11 mouse cellular contexts compared by ENCODE assay signal in genomic region chr16:90044004-90044754, GRCm38 (mm10).
DNase-seq lines count a peak whose midpoint lies in the region; ATAC-seq and TF ChIP-seq lines count a peak whose summit lies in the region.
"Had no signal": no experiment of that assay in that cellular context is flagged by ENCODE, and none has a peak within 500 bp of the region (broad histone marks: within the 10 kb centered on the region; RNA-seq: fewer than 3 reads in every experiment).

No protein-coding gene starts in this region.

- no peaks in the 10 kb centered on the region for H3K27me3 ChIP-seq in E14TG2a.4 (ENCODE audit: insufficient read depth, low read length)
- H3K27me3 ChIP-seq in heart, postnatal 0 days (ENCODE audit: control insufficient read depth, insufficient read depth, low read length) = no peaks in the 10 kb centered on the region
- H3K27me3 ChIP-seq: kidney, embryonic 15.5 days had no signal

- no peaks in the 10 kb centered on the region for H3K9me3 ChIP-seq in E14TG2a.4 (ENCODE audit: low read length)
- H3K9me3 ChIP-seq in heart, postnatal 0 days (replicated peaks; ENCODE audit: control insufficient read depth, low read length) = no peaks in the 10 kb centered on the region
- H3K9me3 ChIP-seq: kidney, embryonic 15.5 days had no signal

- 47% methylated on average over 21 of the region's 21 CpGs for WGBS in heart, postnatal 0 days

- TF ChIP-seq EP300 in heart, postnatal 0 days (IDR thresholded peaks at IDR 0.05; ENCODE audit: low read depth) = no peak

- peak; percentile 36 for DNase-seq in c-Kit-negative CD71-positive TER-119-positive erythroid progenitor cells, embryonic 14.5 days (ENCODE audit: low read depth, low spot score)
- no peak for DNase-seq in heart, postnatal 0 days (ENCODE audit: low spot score)
- DNase-seq in monocyte, adult 2 months (ENCODE audit: low read depth in 1 of 2, low spot score in 2 of 2) = peak; percentile 58 to 66
- DNase-seq in kidney, adult 9 months = no peak
- DNase-seq in ovary, adult 18-20 months (ENCODE audit: low spot score) = no peak
- DNase-seq in embryo, embryonic 10.5 days (ENCODE audit: low spot score) = no peak
- no peak for DNase-seq in adrenal gland, postnatal 36 days
- DNase-seq: cerebellum, postnatal 14 days had no signal

- H3K4me1 ChIP-seq in E14TG2a.4 (replicated peaks; ENCODE audit: low read depth, low read length) = peaks cover 7% of the 10 kb centered on the region; the same call in 1 of the 2 replicates
- H3K4me1 ChIP-seq in heart, postnatal 0 days (ENCODE audit: control insufficient read depth, insufficient read depth) = no peaks in the 10 kb centered on the region
- H3K4me1 ChIP-seq: kidney, embryonic 15.5 days had no signal

- H3K27ac ChIP-seq in heart, postnatal 0 days (ENCODE audit: low read depth) = no peak overlapping the region
- H3K27ac ChIP-seq: kidney, embryonic 15.5 days had no signal

- peak overlapping the region; percentile 31 for H3K4me2 ChIP-seq in heart, postnatal 0 days (ENCODE audit: low read depth, low read length)
- H3K4me2 ChIP-seq: kidney, embryonic 15.5 days had no signal

- H3K9ac ChIP-seq in heart, postnatal 0 days (replicated peaks; ENCODE audit: low read depth, low read length) = no peak overlapping the region
- H3K9ac ChIP-seq: kidney, embryonic 15.5 days had no signal

- ATAC-seq in heart, postnatal 0 days (ENCODE audit: insufficient read depth, low read depth) = no peak
- ATAC-seq: forebrain, embryonic 16.5 days had no signal

- H3K4me3 ChIP-seq in E14TG2a.4 (replicated peaks; ENCODE audit: low read length) = 0 out of 2 replicates have a peak overlapping the region, but pooled peaks have one; percentile 23
- 0 out of 2 replicates have a peak overlapping the region, but pooled peaks have one; percentile 2 for H3K4me3 ChIP-seq in heart, postnatal 0 days (ENCODE audit: low read depth, low read length)
- H3K4me3 ChIP-seq: kidney, embryonic 15.5 days had no signal

- TF ChIP-seq CTCF in E14TG2a.4 (conservative IDR thresholded peaks at IDR 0.05; ENCODE audit: low read length) = no peak
- no peak for TF ChIP-seq CTCF in heart, postnatal 0 days (IDR thresholded peaks at IDR 0.05; ENCODE audit: low read depth)

- H3K36me3 ChIP-seq in E14TG2a.4 (ENCODE audit: insufficient read depth, low read length) = 0 out of 2 replicates have a peak, but pooled peaks cover 3% of the 10 kb centered on the region
- no peaks in the 10 kb centered on the region for H3K36me3 ChIP-seq in heart, postnatal 0 days (replicated peaks; ENCODE audit: control insufficient read depth, insufficient read depth, low read length)
- H3K36me3 ChIP-seq: kidney, embryonic 15.5 days had no signal

Comparison
In these comparisons a context has a peak if more than half of its experiments do, and no peak if none do; other contexts are left out.
1. DNase-seq: peak in c-Kit-negative CD71-positive TER-119-positive erythroid progenitor cells, embryonic 14.5 days (single experiment) and monocyte, adult 2 months (2 of 2); none in heart, postnatal 0 days (single experiment), kidney, adult 9 months (single experiment), ovary, adult 18-20 months (single experiment), embryo, embryonic 10.5 days (single experiment) and adrenal gland, postnatal 36 days (0 of 2).